Mouse (Mus musculus): ENCODE results near the gene Adam8. TPM values are rescaled to one million over a fixed set of nuclear protein-coding genes. Genes with fewer than 3 reads are reported as not detected.

Gene Adam8
- polyA plus RNA-seq, 1 experiment from 2014 or later = 2.6 TPM

- no peak for ATAC-seq (ENCODE audit: low FRiP score)
- no peak for DNase-seq (ENCODE audit: low spot score)
- 87% methylated on average over 10 of the region's 10 CpGs for WGBS
- Histone ChIP-seq H3K27ac (ENCODE audit: low read depth, low read length) (no peak overlapping the region), H3K27me3 (ENCODE audit: control insufficient read depth, insufficient read depth, low read length) (no peaks in the 10 kb centered on the region), H3K4me2 (replicated peaks; ENCODE audit: low read depth, low read length) (no peak overlapping the region), H3K9ac (ENCODE audit: low read depth, low read length) (no peak overlapping the region), H3K36me3 (ENCODE audit: control insufficient read depth, insufficient read depth, low read length) (no peaks in the 10 kb centered on the region), H3K4me1 (replicated peaks; ENCODE audit: control insufficient read depth, insufficient read depth, low read length) (no peaks in the 10 kb centered on the region; the same call in 1 of the 2 replicates), H3K9me3 (ENCODE audit: control insufficient read depth, low read length) (no peaks in the 10 kb centered on the region), H3K4me3 (ENCODE audit: low read depth, low read length) (no peak overlapping the region)
Measured at GRCm38 (mm10) chr7:139961141-139961540, 31.2 kb downstream of the Adam8 start.

- Histone ChIP-seq H3K27ac (ENCODE audit: low read depth, low read length) (no peak overlapping the region), H3K4me1 (replicated peaks; ENCODE audit: control insufficient read depth, insufficient read depth, low read length) (no peaks in the 10 kb centered on the region; the same call in 1 of the 2 replicates), H3K27me3 (ENCODE audit: control insufficient read depth, insufficient read depth, low read length) (no peaks in the 10 kb centered on the region), H3K4me3 (ENCODE audit: low read depth, low read length) (no peak overlapping the region), H3K36me3 (ENCODE audit: control insufficient read depth, insufficient read depth, low read length) (no peaks in the 10 kb centered on the region), H3K9me3 (ENCODE audit: control insufficient read depth, low read length) (no peaks in the 10 kb centered on the region), H3K4me2 (replicated peaks; ENCODE audit: low read depth, low read length) (no peak overlapping the region), H3K9ac (ENCODE audit: low read depth, low read length) (no peak overlapping the region)
- ATAC-seq (ENCODE audit: low FRiP score) (no peak), DNase-seq (ENCODE audit: low spot score) (no peak)
- 36% methylated on average over 11 of the region's 11 CpGs for WGBS
Measured at GRCm38 (mm10) chr7:139957958-139958357, 34.4 kb downstream of the Adam8 start.

GRCm38 (mm10) chr7:139957437-139957836, 34.9 kb downstream of the Adam8 start:
- ATAC-seq (ENCODE audit: low FRiP score) = no peak
- Histone ChIP-seq H3K27ac (ENCODE audit: low read depth, low read length) (no peak overlapping the region), H3K4me3 (ENCODE audit: low read depth, low read length) (no peak overlapping the region), H3K9me3 (ENCODE audit: control insufficient read depth, low read length) (no peaks in the 10 kb centered on the region), H3K36me3 (ENCODE audit: control insufficient read depth, insufficient read depth, low read length) (no peaks in the 10 kb centered on the region), H3K4me1 (replicated peaks; ENCODE audit: control insufficient read depth, insufficient read depth, low read length) (no peaks in the 10 kb centered on the region; the same call in 1 of the 2 replicates), H3K4me2 (replicated peaks; ENCODE audit: low read depth, low read length) (no peak overlapping the region), H3K27me3 (ENCODE audit: control insufficient read depth, insufficient read depth, low read length) (no peaks in the 10 kb centered on the region), H3K9ac (ENCODE audit: low read depth, low read length) (no peak overlapping the region)
- DNase-seq (ENCODE audit: low spot score) = no peak
- WGBS = 60% methylated on average over 11 of the region's 11 CpGs

GRCm38 (mm10) chr7:139956658-139957057, 35.7 kb downstream of the Adam8 start:
- Histone ChIP-seq H3K4me3 (ENCODE audit: low read depth, low read length) (no peak overlapping the region), H3K4me1 (replicated peaks; ENCODE audit: control insufficient read depth, insufficient read depth, low read length) (no peaks in the 10 kb centered on the region; the same call in 1 of the 2 replicates), H3K9ac (ENCODE audit: low read depth, low read length) (no peak overlapping the region), H3K36me3 (ENCODE audit: control insufficient read depth, insufficient read depth, low read length) (no peaks in the 10 kb centered on the region), H3K27ac (ENCODE audit: low read depth, low read length) (no peak overlapping the region), H3K9me3 (ENCODE audit: control insufficient read depth, low read length) (no peaks in the 10 kb centered on the region), H3K4me2 (replicated peaks; ENCODE audit: low read depth, low read length) (no peak overlapping the region), H3K27me3 (ENCODE audit: control insufficient read depth, insufficient read depth, low read length) (no peaks in the 10 kb centered on the region; the same call in 1 of the 2 replicates)
- ATAC-seq (ENCODE audit: low FRiP score) = no peak
- WGBS = 79% methylated on average over 3 of the region's 3 CpGs
- no peak for DNase-seq (ENCODE audit: low spot score)

- no peaks in the 10 kb centered on the region for H3K9me3 ChIP-seq (ENCODE audit: control insufficient read depth, low read length)
- ATAC-seq (ENCODE audit: low FRiP score) (no peak), DNase-seq (ENCODE audit: low spot score) (no peak)
- H3K36me3 ChIP-seq (ENCODE audit: control insufficient read depth, insufficient read depth, low read length) = no peaks in the 10 kb centered on the region
- H3K27me3 ChIP-seq (ENCODE audit: control insufficient read depth, insufficient read depth, low read length) = no peaks in the 10 kb centered on the region; the same call in 1 of the 2 replicates
- H3K9ac ChIP-seq (ENCODE audit: low read depth, low read length) = no peak overlapping the region
- no peak overlapping the region for H3K27ac ChIP-seq (ENCODE audit: low read depth, low read length)
- WGBS = 83% methylated on average over 4 of the region's 4 CpGs
- peaks cover 3% of the 10 kb centered on the region; the same call in 1 of the 2 replicates for H3K4me1 ChIP-seq (replicated peaks; ENCODE audit: control insufficient read depth, insufficient read depth, low read length)
- H3K4me3 ChIP-seq (ENCODE audit: low read depth, low read length) = no peak overlapping the region
- H3K4me2 ChIP-seq (replicated peaks; ENCODE audit: low read depth, low read length) = no peak overlapping the region
Measured at GRCm38 (mm10) chr7:139955505-139955904, 36.9 kb downstream of the Adam8 start.

GRCm38 (mm10) chr7:139951991-139952633, 40.2 kb downstream of the Adam8 start:
- no peaks in the 10 kb centered on the region for H3K9me3 ChIP-seq (ENCODE audit: control insufficient read depth, low read length)
- H3K36me3 ChIP-seq (ENCODE audit: control insufficient read depth, insufficient read depth, low read length) = no peaks in the 10 kb centered on the region
- peaks cover 10% of the 10 kb centered on the region for H3K27me3 ChIP-seq (ENCODE audit: control insufficient read depth, insufficient read depth, low read length)
- 48% methylated on average over 6 of the region's 6 CpGs for WGBS
- ATAC-seq (ENCODE audit: low FRiP score) = no peak
- H3K4me1 ChIP-seq (replicated peaks; ENCODE audit: control insufficient read depth, insufficient read depth, low read length) = peaks cover 3% of the 10 kb centered on the region; the same call in 1 of the 2 replicates
- DNase-seq (ENCODE audit: low spot score) = no peak
- no peak overlapping the region for H3K4me2 ChIP-seq (replicated peaks; ENCODE audit: low read depth, low read length)
- H3K9ac ChIP-seq (ENCODE audit: low read depth, low read length) = no peak overlapping the region
- no peak overlapping the region for H3K4me3 ChIP-seq (ENCODE audit: low read depth, low read length)
- H3K27ac ChIP-seq (ENCODE audit: low read depth, low read length) = no peak overlapping the region

- 5% methylated on average over 16 of the region's 16 CpGs for WGBS
- H3K4me2 ChIP-seq (replicated peaks; ENCODE audit: low read depth, low read length) = peak overlapping the region; percentile 71
- 0 out of 2 replicates have a peak overlapping the region, but pooled peaks have one; percentile 28 for H3K9ac ChIP-seq (ENCODE audit: low read depth, low read length)
- H3K27me3 ChIP-seq (ENCODE audit: control insufficient read depth, insufficient read depth, low read length) = peaks cover 19% of the 10 kb centered on the region
- no peak overlapping the region for H3K27ac ChIP-seq (ENCODE audit: low read depth, low read length)
- DNase-seq (ENCODE audit: low spot score) = peak; percentile 47
- peak overlapping the region; percentile 32 for H3K4me3 ChIP-seq (ENCODE audit: low read depth, low read length)
- no peak for ATAC-seq (ENCODE audit: low FRiP score)
- no peaks in the 10 kb centered on the region for H3K36me3 ChIP-seq (ENCODE audit: control insufficient read depth, insufficient read depth, low read length)
- H3K4me1 ChIP-seq (replicated peaks; ENCODE audit: control insufficient read depth, insufficient read depth, low read length) = peaks cover 3% of the 10 kb centered on the region; the same call in 1 of the 2 replicates
- H3K9me3 ChIP-seq (ENCODE audit: control insufficient read depth, low read length) = no peaks in the 10 kb centered on the region
Measured at GRCm38 (mm10) chr7:139951079-139951478, 41.3 kb downstream of the Adam8 start.

GRCm38 (mm10) chr7:139950283-139950971, 41.9 kb downstream of the Adam8 start:
- peak overlapping the region; percentile 32 for H3K4me3 ChIP-seq (ENCODE audit: low read depth, low read length)
- H3K27ac ChIP-seq (ENCODE audit: low read depth, low read length) = no peak overlapping the region
- ATAC-seq (ENCODE audit: low FRiP score) = peak; percentile 77
- WGBS = 1% methylated on average over 33 of the region's 33 CpGs
- no peaks in the 10 kb centered on the region for H3K9me3 ChIP-seq (ENCODE audit: control insufficient read depth, low read length)
- DNase-seq (ENCODE audit: low spot score) = peak; percentile 70
- peak overlapping the region; percentile 28 for H3K9ac ChIP-seq (ENCODE audit: low read depth, low read length)
- H3K4me2 ChIP-seq (replicated peaks; ENCODE audit: low read depth, low read length) = peak overlapping the region; percentile 71
- H3K36me3 ChIP-seq (ENCODE audit: control insufficient read depth, insufficient read depth, low read length) = no peaks in the 10 kb centered on the region
- H3K27me3 ChIP-seq (ENCODE audit: control insufficient read depth, insufficient read depth, low read length) = peaks cover 26% of the 10 kb centered on the region
- peaks cover 3% of the 10 kb centered on the region; the same call in 1 of the 2 replicates for H3K4me1 ChIP-seq (replicated peaks; ENCODE audit: control insufficient read depth, insufficient read depth, low read length)
